Mouse (Mus musculus) lung, postnatal 0 days (tissue): ENCODE results near the gene Ikzf1. TPM values are rescaled to one million over a fixed set of nuclear protein-coding genes. Genes with fewer than 3 reads are reported as not detected.

ENCODE experiments used
- ATAC-seq: fragments of 200-750 bp; cut with Nextera tagmentation; 2 replicates; pipeline ENCODE4 v1.8.0; 2017; ENCODE audit warnings: moderate library complexity
- DNase-seq: peaks from one replicate; pipeline ENCODE4 v3.0.0-alpha.2; 2016; ENCODE audit warnings: low spot score
- H3K27ac ChIP-seq: fragments of 300-500 bp; sonication (generic); 2 replicates; pipeline ENCODE4 v1.5.1; 2014; ENCODE audit warnings: antibody characterized with exemption, mild to moderate bottlenecking, low read length, mixed read lengths
- H3K27me3 ChIP-seq: fragments of 300-500 bp; sonication (generic); replicated peaks from 2 replicates; pipeline ENCODE4 v1.6.1; 2014; ENCODE audit warnings: low read length, mixed read lengths; ENCODE audit not compliant: insufficient read depth
- H3K36me3 ChIP-seq: fragments of 300-500 bp; sonication (generic); 2 replicates; pipeline ENCODE4 v1.6.1; 2014; ENCODE audit warnings: low read length, mixed read lengths; ENCODE audit not compliant: insufficient read depth
- H3K4me1 ChIP-seq: fragments of 300-500 bp; sonication (generic); 2 replicates; pipeline ENCODE4 v1.6.1; 2014; ENCODE audit warnings: antibody characterized with exemption, low read depth, low read length, mixed read lengths; ENCODE audit not compliant: insufficient read depth
- H3K4me2 ChIP-seq: fragments of 300-500 bp; sonication (generic); replicated peaks from 2 replicates; pipeline ENCODE4 v1.6.1; 2014; ENCODE audit warnings: low read depth, mild to moderate bottlenecking, low read length, moderate library complexity, mixed read lengths
- H3K4me3 ChIP-seq: fragments of 300-500 bp; sonication (generic); 2 replicates; pipeline ENCODE4 v1.5.1; 2014; ENCODE audit warnings: low read depth, low read length
- H3K9ac ChIP-seq: fragments of 300-500 bp; sonication (generic); replicated peaks from 2 replicates; pipeline ENCODE4 v1.6.1; 2014; ENCODE audit warnings: low read depth, mild to moderate bottlenecking
- H3K9me3 ChIP-seq: fragments of 300-500 bp; sonication (generic); 2 replicates; pipeline ENCODE4 v1.6.1; 2016; ENCODE audit warnings: low read length, mixed read lengths
- CTCF ChIP-seq: IDR thresholded peaks from 2 replicates; pipeline ENCODE4 v1.5.1; 2016; ENCODE audit warnings: antibody characterized with exemption, mild to moderate bottlenecking
- EP300 ChIP-seq: IDR thresholded peaks from 2 replicates; pipeline ENCODE4 v1.6.1; 2016; ENCODE audit warnings: antibody characterized with exemption, mild to moderate bottlenecking, control low read depth
- WGBS: fragments of 180-500 bp; shearing (Covaris S2); extraction: QIAGEN DNeasy Blood & Tissue Kit; methylation state at CpG from one replicate; pipeline ENCODE4 v1.1.7; 2014; 5-methylcytosine and 5-hydroxymethylcytosine counted together
- polyA plus RNA-seq: library from polyadenylated mRNA; unstranded; fragments of >200 nt; fragmentation: Nextera tagmentation; extraction: Ambion mirVana; gene quantifications from 2 replicates; pipeline ENCODE4 v1.2.1, GENCODE M21; 2015

Ikzf1 gene
- polyA plus RNA-seq, 1 experiment from 2014 or later: 1.7 TPM

- Histone ChIP-seq H3K9me3 (no peaks in the 10 kb centered on the region), H3K9ac (no peak overlapping the region), H3K27me3 (no peaks in the 10 kb centered on the region), H3K4me1 (no peaks in the 10 kb centered on the region), H3K4me2 (no peak overlapping the region), H3K36me3 (no peaks in the 10 kb centered on the region), H3K4me3 (no peak overlapping the region), H3K27ac (no peak overlapping the region)
- no peak for DNase-seq
- no peak for ATAC-seq
- no peak for TF ChIP-seq CTCF
- TF ChIP-seq EP300: no peak
- 77% methylated on average over 7 of the region's 7 CpGs for WGBS
Measured at GRCm38 (mm10) chr11:11677165-11677564, 7.6 kb upstream of the Ikzf1 start.

- Histone ChIP-seq H3K4me3 (no peak overlapping the region), H3K27me3 (peaks cover 3% of the 10 kb centered on the region; the same call in 1 of the 2 replicates), H3K4me2 (no peak overlapping the region), H3K4me1 (no peaks in the 10 kb centered on the region), H3K36me3 (no peaks in the 10 kb centered on the region), H3K9me3 (no peaks in the 10 kb centered on the region), H3K27ac (no peak overlapping the region), H3K9ac (no peak overlapping the region)
- WGBS: 62% methylated on average over 6 of the region's 6 CpGs
- TF ChIP-seq CTCF (no peak), EP300 (no peak)
- DNase-seq: no peak
- no peak for ATAC-seq
Measured at GRCm38 (mm10) chr11:11678972-11679371, 5.8 kb upstream of the Ikzf1 start.

GRCm38 (mm10) chr11:11684056-11684929, 510 bp upstream of the Ikzf1 start:
- Histone ChIP-seq H3K4me3 (no peak overlapping the region), H3K9me3 (no peaks in the 10 kb centered on the region), H3K27me3 (peaks cover 25% of the 10 kb centered on the region), H3K9ac (no peak overlapping the region), H3K27ac (no peak overlapping the region), H3K4me1 (no peaks in the 10 kb centered on the region), H3K36me3 (no peaks in the 10 kb centered on the region), H3K4me2 (peak overlapping the region; percentile 97)
- DNase-seq: peak; percentile 42
- peak; percentile 49 for ATAC-seq
- TF ChIP-seq EP300: no peak
- TF ChIP-seq CTCF: no peak
- 58% methylated on average over 9 of the region's 9 CpGs for whole genome bisulfite sequencing

- ATAC-seq (peak; percentile 84), DNase-seq (peak; percentile 88)
- peak overlapping the region; percentile 19; the same call in 1 of the 2 replicates for H3K9ac ChIP-seq
- H3K9me3 ChIP-seq: no peaks in the 10 kb centered on the region
- 1% methylated on average over 49 of the region's 66 CpGs for WGBS
- peak overlapping the region; percentile 56 for H3K4me3 ChIP-seq
- H3K4me1 ChIP-seq: no peaks in the 10 kb centered on the region
- no peaks in the 10 kb centered on the region for H3K36me3 ChIP-seq
- H3K27ac ChIP-seq: peak overlapping the region; percentile 68
- peak overlapping the region; percentile 97 for H3K4me2 ChIP-seq
- H3K27me3 ChIP-seq: peaks cover 25% of the 10 kb centered on the region
- TF ChIP-seq CTCF (no peak), EP300 (no peak)
Measured at GRCm38 (mm10) chr11:11685853-11686395, 1.1 kb downstream of the Ikzf1 start.

- peaks cover 25% of the 10 kb centered on the region for H3K27me3 ChIP-seq
- 11% methylated on average over 16 of the region's 16 CpGs for WGBS
Measured at GRCm38 (mm10) chr11:11686569-11687051, 1.8 kb downstream of the Ikzf1 start.

GRCm38 (mm10) chr11:11687551-11688185, 2.9 kb downstream of the Ikzf1 start:
- no peak for DNase-seq
- Histone ChIP-seq H3K4me1 (no peaks in the 10 kb centered on the region), H3K27me3 (peaks cover 25% of the 10 kb centered on the region), H3K9me3 (no peaks in the 10 kb centered on the region), H3K27ac (no peak overlapping the region), H3K36me3 (no peaks in the 10 kb centered on the region), H3K4me2 (no peak overlapping the region), H3K9ac (no peak overlapping the region), H3K4me3 (no peak overlapping the region)
- TF ChIP-seq EP300 (no peak), CTCF (no peak)
- WGBS: 83% methylated on average over 8 of the region's 8 CpGs
- no peak for ATAC-seq

More at GRCm38 (mm10) chr11:11686569-11687051, 1.8 kb downstream of the Ikzf1 start:
- Histone ChIP-seq H3K36me3 (no peaks in the 10 kb centered on the region), H3K4me1 (no peaks in the 10 kb centered on the region), H3K27ac (no peak overlapping the region), H3K9me3 (no peaks in the 10 kb centered on the region), H3K4me2 (peak overlapping the region; percentile 97), H3K4me3 (peak overlapping the region; percentile 56), H3K9ac (peak overlapping the region; percentile 19; the same call in 1 of the 2 replicates)
- ATAC-seq (no peak), DNase-seq (no peak)
- TF ChIP-seq CTCF: no peak
- no peak for TF ChIP-seq EP300
